Mouse (Mus musculus): ENCODE results near the gene Ceacam19. TPM values are rescaled to one million over a fixed set of nuclear protein-coding genes. Genes with fewer than 3 reads are reported as not detected.
A peak's percentile ranks its signal among the peaks of the same experiment; 100 is the strongest.
"Not testable (repeated sequence)": the region's sequence is repeated elsewhere in the genome, so short reads cannot be mapped to it uniquely, and the experiment has no call there.

Gene Ceacam19
- 0.23 and 0.37 TPM in 2 replicates for polyA plus RNA-seq (2015; fragmentation: Nextera tagmentation; extraction: Ambion mirVana)

GRCm38 (mm10) chr7:19887849-19888248 is at the start of gene Ceacam19:
Ceacam19 (minus strand) TSS chr7:19887965.
- Histone ChIP-seq H3K36me3 (no peaks in the 10 kb centered on the region), H3K4me1 (no peaks in the 10 kb centered on the region), H3K4me2 (replicated peaks) (no peak within 1 kb of the TSS), H3K9me3 (no peaks in the 10 kb centered on the region), H3K27me3 (no peaks in the 10 kb centered on the region), H3K27ac (no peak within 1 kb of the TSS), H3K4me3 (no peak within 1 kb of the TSS), H3K9ac (no peak within 1 kb of the TSS)
- ATAC-seq (ENCODE audit: low FRiP score, low read depth), result no peak
- 61% methylated on average over 7 of the region's 7 CpGs for WGBS

DNA sequence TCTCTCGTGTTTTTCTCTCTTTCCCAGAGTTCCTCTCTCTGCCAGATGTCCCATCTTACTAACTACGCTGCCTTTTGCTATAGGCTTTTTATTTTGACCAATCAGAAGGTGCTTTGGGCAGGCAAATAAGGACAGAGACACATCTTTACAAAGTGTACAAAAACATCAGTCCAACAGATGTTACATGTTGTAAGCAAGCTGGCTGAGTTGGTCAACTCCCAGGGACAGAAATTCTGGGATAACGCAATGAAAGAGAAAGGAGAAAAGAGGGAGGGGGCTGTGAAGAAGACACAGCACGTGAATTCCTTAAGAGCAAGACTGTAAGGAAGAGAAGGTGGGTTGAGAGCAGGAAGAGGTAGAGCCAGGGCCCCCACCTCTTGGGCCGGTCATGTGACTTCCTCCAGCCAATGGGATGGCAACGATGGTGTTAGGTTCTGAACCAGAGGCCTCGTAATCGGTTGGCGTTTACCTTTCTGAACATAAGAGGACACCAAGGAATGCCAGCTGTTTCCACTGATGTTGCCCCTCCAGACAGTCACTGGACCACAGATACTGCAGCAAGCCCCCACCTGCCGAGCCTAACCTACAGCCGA is 49.6 kb upstream of the Ceacam19 start:
- Histone ChIP-seq H3K27ac (no peak overlapping the region), H3K9ac (no peak overlapping the region), H3K9me3 (no peaks in the 10 kb centered on the region), H3K4me2 (replicated peaks) (no peak overlapping the region), H3K4me1 (peaks cover 11% of the 10 kb centered on the region; the same call in 1 of the 2 replicates), H3K36me3 (no peaks in the 10 kb centered on the region), H3K27me3 (peaks cover 3% of the 10 kb centered on the region), H3K4me3 (no peak overlapping the region)
- no peak for ATAC-seq (ENCODE audit: low FRiP score, low read depth)
- WGBS, result 78% methylated on average over 11 of the region's 11 CpGs

- WGBS, result 69% methylated on average over 6 of the region's 6 CpGs
- no peak for ATAC-seq (ENCODE audit: low FRiP score, low read depth)
- H3K27ac ChIP-seq, result no peak overlapping the region
- H3K9me3 ChIP-seq, result no peaks in the 10 kb centered on the region
- peaks cover 11% of the 10 kb centered on the region; the same call in 1 of the 2 replicates for H3K4me1 ChIP-seq
- H3K4me2 ChIP-seq (replicated peaks), result no peak overlapping the region
- H3K4me3 ChIP-seq, result no peak overlapping the region
- no peaks in the 10 kb centered on the region for H3K36me3 ChIP-seq
- peaks cover 13% of the 10 kb centered on the region for H3K27me3 ChIP-seq
- H3K9ac ChIP-seq, result no peak overlapping the region
Observed at GRCm38 (mm10) chr7:19935961-19936360, 48.2 kb upstream of the Ceacam19 start.

DNA sequence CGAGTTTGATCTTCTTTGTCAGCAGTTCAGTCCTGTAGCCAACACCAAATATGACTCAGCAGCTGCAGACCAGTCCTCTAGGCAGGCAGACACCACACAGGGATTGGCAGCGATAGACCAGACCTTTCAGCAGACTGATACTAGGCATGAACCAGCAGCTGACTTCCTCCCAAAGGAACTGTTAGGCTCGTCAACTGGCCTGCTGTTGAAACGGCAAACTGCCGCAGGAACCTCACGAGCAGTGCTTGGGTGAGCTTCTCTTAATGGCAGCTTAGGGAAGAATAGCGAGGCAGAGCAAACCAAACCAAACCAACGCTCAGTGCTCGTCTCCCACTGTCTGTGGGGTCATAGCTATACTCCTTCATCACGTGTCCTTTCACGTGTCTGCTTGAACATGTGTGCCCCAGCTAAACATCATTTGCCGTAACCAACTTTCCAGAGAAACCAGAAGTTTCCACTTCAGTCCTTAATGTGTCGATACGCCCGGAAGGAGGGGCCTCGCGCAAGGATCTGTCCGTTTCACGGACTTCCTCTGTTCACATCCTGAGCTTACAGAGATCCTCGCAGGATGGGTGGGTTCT is 47.5 kb upstream of the Ceacam19 start:
- peaks cover 13% of the 10 kb centered on the region for H3K27me3 ChIP-seq
- peaks cover 11% of the 10 kb centered on the region; the same call in 1 of the 2 replicates for H3K4me1 ChIP-seq
- no peak overlapping the region for H3K9ac ChIP-seq
- no peak overlapping the region for H3K4me2 ChIP-seq (replicated peaks)
- no peaks in the 10 kb centered on the region for H3K36me3 ChIP-seq
- no peak for ATAC-seq (ENCODE audit: low FRiP score, low read depth)
- H3K9me3 ChIP-seq, result no peaks in the 10 kb centered on the region
- 68% methylated on average over 20 of the region's 20 CpGs for WGBS
- no peak overlapping the region for H3K4me3 ChIP-seq
- H3K27ac ChIP-seq, result no peak overlapping the region

DNA sequence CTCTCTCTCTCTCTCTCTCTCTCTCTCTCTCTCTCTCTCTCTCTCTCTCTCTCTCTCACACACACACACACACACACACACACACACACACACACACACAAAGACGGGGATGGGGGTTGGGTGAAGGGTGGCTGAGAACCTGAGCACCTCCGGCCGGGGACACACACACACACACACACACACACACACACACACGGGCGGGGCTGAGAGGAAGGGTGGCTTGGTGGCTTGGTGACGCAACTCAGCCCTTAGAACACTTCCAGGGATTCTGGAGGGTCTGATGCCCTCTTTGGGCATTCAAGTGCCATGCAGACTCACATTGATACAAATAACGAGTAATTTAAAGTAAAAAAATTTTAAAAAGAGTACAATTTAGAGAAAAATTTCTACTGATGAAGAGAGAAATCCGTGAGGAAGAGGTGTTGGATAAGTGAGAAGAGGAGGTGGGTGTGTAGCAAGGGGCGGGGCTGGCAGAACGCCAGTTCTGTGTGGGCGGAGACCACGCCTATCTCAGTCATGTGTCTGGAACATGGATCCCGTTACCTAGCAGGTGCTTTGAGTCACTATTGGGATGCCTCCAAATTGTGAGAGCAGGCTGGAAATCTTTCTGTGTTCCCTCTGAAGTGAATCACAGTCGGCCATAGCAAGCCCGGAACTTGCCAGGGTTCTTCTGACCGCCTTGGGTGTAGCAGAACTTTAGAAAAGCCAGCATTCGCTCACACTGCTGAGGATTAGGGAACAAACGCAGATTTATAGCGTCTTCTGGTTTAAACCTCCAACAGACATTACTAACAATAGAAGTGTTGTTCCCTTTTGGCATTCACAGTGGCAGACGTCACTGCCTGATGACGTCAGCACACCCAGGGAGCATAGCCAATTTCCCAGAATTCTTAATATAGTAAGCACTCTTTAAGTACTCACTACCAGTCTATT is 45.4 kb upstream of the Ceacam19 start:
- no peak overlapping the region for H3K27ac ChIP-seq

GRCm38 (mm10) chr7:19932133-19932876 is 44.5 kb upstream of the Ceacam19 start:
- ATAC-seq (ENCODE audit: low FRiP score, low read depth), result no peak
- Histone ChIP-seq H3K27me3 (peaks cover 13% of the 10 kb centered on the region), H3K36me3 (no peaks in the 10 kb centered on the region), H3K27ac (no peak overlapping the region), H3K4me3 (no peak overlapping the region), H3K9ac (no peak overlapping the region), H3K4me1 (peaks cover 8% of the 10 kb centered on the region; the same call in 1 of the 2 replicates), H3K4me2 (replicated peaks) (peak overlapping the region; percentile 25), H3K9me3 (no peaks in the 10 kb centered on the region)
- 20% methylated on average over 13 of the region's 13 CpGs for WGBS

More for the DNA sequence above, 45.4 kb upstream of the Ceacam19 start:
- Histone ChIP-seq H3K9ac (no peak overlapping the region), H3K4me3 (no peak overlapping the region), H3K4me2 (replicated peaks) (peak overlapping the region; percentile 41), H3K4me1 (peaks cover 8% of the 10 kb centered on the region; the same call in 1 of the 2 replicates), H3K9me3 (no peaks in the 10 kb centered on the region), H3K36me3 (no peaks in the 10 kb centered on the region), H3K27me3 (peaks cover 13% of the 10 kb centered on the region)
- WGBS, result 22% methylated on average over 20 of the region's 21 CpGs
- peak; percentile 68 for ATAC-seq (ENCODE audit: low FRiP score, low read depth)

GRCm38 (mm10) chr7:19930481-19930880 is 42.7 kb upstream of the Ceacam19 start:
- not testable (repeated sequence) for H3K4me1 ChIP-seq; ATAC-seq (ENCODE audit: low FRiP score, low read depth); H3K27ac ChIP-seq; H3K4me2 ChIP-seq (replicated peaks); H3K9ac ChIP-seq; H3K4me3 ChIP-seq; H3K36me3 ChIP-seq; H3K9me3 ChIP-seq
- peaks cover 13% of the 10 kb centered on the region for H3K27me3 ChIP-seq
- WGBS, result 88% methylated on average over 6 of the region's 6 CpGs

DNA sequence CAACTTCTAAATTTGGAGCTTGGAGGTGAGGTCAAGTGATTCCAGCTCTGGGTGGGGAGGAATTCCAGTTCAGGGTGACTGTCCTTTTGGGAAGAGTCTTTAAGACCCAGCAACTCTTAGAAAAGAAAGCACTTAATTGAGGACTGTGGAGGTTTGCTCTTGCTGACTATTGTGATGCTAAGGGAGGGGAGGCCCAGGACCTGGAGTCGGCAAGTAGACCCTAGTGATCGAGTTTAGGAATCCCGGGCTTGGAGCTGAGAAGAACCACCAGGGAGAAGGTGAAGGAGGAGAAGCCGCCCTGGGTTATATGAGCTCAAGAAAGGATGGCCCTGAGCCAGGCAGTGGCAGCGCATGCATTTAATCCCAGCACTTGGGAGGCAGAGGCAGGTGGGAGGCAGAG is 40.7 kb upstream of the Ceacam19 start:
- Histone ChIP-seq H3K27ac (no peak overlapping the region), H3K4me2 (replicated peaks) (no peak overlapping the region), H3K9ac (no peak overlapping the region), H3K4me3 (no peak overlapping the region), H3K9me3 (no peaks in the 10 kb centered on the region), H3K36me3 (no peaks in the 10 kb centered on the region), H3K27me3 (peaks cover 13% of the 10 kb centered on the region), H3K4me1 (peaks cover 7% of the 10 kb centered on the region; the same call in 1 of the 2 replicates)
- 61% methylated on average over 5 of the region's 5 CpGs for WGBS
- ATAC-seq (ENCODE audit: low FRiP score, low read depth), result no peak

- H3K27me3 ChIP-seq, result peaks cover 13% of the 10 kb centered on the region
- WGBS, result 62% methylated on average over 2 of the region's 2 CpGs
Observed at GRCm38 (mm10) chr7:19926849-19927480, 39.2 kb upstream of the Ceacam19 start.

DNA sequence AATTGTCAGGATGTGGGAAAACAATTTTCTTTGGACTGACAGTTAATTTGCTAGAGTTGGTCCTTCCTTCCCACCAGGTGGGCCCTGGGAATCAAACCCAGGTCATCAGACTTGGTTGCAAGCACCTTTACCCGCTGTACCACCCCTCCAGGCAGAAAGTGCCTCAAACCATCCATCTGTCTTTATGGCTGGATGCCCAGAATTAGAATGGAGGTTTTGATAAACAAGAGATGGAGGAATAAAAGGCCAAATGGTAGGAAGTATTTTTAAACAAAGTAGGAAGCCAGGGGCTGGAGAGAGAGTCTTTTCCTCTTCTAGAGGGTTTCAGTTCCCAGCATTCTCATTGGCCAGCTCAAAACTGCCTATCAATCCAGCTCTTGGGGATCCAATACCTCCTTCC is 37.6 kb upstream of the Ceacam19 start:
- Histone ChIP-seq H3K4me2 (replicated peaks) (no peak overlapping the region), H3K4me3 (no peak overlapping the region), H3K4me1 (peaks cover under 1% of the 10 kb centered on the region; the same call in 1 of the 2 replicates), H3K27me3 (peaks cover 7% of the 10 kb centered on the region), H3K36me3 (no peaks in the 10 kb centered on the region), H3K9ac (no peak overlapping the region), H3K27ac (no peak overlapping the region), H3K9me3 (no peaks in the 10 kb centered on the region)
- 63% methylated on average over 1 of the region's 1 CpGs for WGBS
- no peak for ATAC-seq (ENCODE audit: low FRiP score, low read depth)

More at GRCm38 (mm10) chr7:19926849-19927480, 39.2 kb upstream of the Ceacam19 start:
- H3K9ac ChIP-seq, result no peak overlapping the region
- H3K4me1 ChIP-seq, result no peaks in the 10 kb centered on the region
- H3K4me2 ChIP-seq (replicated peaks), result no peak overlapping the region
- ATAC-seq (ENCODE audit: low FRiP score, low read depth), result no peak
- H3K9me3 ChIP-seq, result no peaks in the 10 kb centered on the region
- no peak overlapping the region for H3K4me3 ChIP-seq
- H3K27ac ChIP-seq, result no peak overlapping the region
- H3K36me3 ChIP-seq, result no peaks in the 10 kb centered on the region

- H3K4me2 ChIP-seq (replicated peaks), result no peak overlapping the region
- H3K9ac ChIP-seq, result no peak overlapping the region
- H3K9me3 ChIP-seq, result no peaks in the 10 kb centered on the region
- peaks cover 7% of the 10 kb centered on the region for H3K27me3 ChIP-seq
- H3K4me3 ChIP-seq, result no peak overlapping the region
- H3K4me1 ChIP-seq, result peaks cover 8% of the 10 kb centered on the region; the same call in 1 of the 2 replicates
- ATAC-seq (ENCODE audit: low FRiP score, low read depth), result no peak
- no peak overlapping the region for H3K27ac ChIP-seq
- WGBS, result 4% methylated on average over 14 of the region's 15 CpGs
- H3K36me3 ChIP-seq, result no peaks in the 10 kb centered on the region
Observed at GRCm38 (mm10) chr7:19923797-19924196, 36.0 kb upstream of the Ceacam19 start.

Data from limb, embryonic 13.5 days (tissue).